Mouse (Mus musculus): ENCODE measurements around the gene Kif24. TPM values are rescaled to one million over a fixed set of nuclear protein-coding genes. Genes with fewer than 3 reads are reported as not detected.

Kif24 gene
- polyA plus RNA-seq, 1 experiment: 5.6 TPM

DNA sequence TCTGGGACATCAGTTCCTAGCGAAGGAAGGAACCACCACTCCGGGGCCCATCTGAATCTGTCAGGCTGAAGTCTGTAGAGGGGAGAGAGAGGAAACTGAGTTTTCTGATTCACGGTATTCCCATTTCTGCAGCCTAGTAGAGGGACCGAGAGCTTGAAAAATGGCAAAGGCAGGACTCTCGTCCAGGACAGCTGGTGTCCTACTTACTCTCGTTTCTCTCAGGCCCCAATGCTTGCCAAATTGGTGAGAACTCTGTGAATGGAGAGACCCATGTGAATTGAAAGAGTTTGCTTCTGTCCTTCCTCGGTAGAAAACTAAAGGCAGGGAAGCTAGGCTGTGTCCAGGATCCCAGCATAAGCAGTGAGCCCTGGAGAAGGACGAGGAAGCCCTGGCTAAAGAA lies 34.9 kb upstream of the Kif24 start:
- H3K27me3 ChIP-seq (ENCODE audit: control insufficient read depth, insufficient read depth, low read length): peaks cover 14% of the 10 kb centered on the region; the same call in 1 of the 2 replicates
- H3K4me1 ChIP-seq (replicated peaks; ENCODE audit: control insufficient read depth, insufficient read depth, low read length): peaks cover 10% of the 10 kb centered on the region
- WGBS: 71% methylated on average over 8 of the region's 8 CpGs
- no peak overlapping the region for H3K27ac ChIP-seq (ENCODE audit: control insufficient read depth, insufficient read depth, low read length)
- TF ChIP-seq POLR2A (IDR thresholded peaks at IDR 0.05; ENCODE audit: control insufficient read depth, extremely low read depth, insufficient read depth, low read length, poor library complexity) (no peak), CTCF (IDR thresholded peaks at IDR 0.05; ENCODE audit: borderline replicate concordance, control insufficient read depth, extremely low read depth, insufficient read depth, low read length, poor library complexity) (no peak)
- no peak for DNase-seq
- no peaks in the 10 kb centered on the region for H3K36me3 ChIP-seq (ENCODE audit: control insufficient read depth, insufficient read depth, low read length)
- no peak overlapping the region for H3K4me3 ChIP-seq (ENCODE audit: control insufficient read depth, insufficient read depth, low read length)

DNA sequence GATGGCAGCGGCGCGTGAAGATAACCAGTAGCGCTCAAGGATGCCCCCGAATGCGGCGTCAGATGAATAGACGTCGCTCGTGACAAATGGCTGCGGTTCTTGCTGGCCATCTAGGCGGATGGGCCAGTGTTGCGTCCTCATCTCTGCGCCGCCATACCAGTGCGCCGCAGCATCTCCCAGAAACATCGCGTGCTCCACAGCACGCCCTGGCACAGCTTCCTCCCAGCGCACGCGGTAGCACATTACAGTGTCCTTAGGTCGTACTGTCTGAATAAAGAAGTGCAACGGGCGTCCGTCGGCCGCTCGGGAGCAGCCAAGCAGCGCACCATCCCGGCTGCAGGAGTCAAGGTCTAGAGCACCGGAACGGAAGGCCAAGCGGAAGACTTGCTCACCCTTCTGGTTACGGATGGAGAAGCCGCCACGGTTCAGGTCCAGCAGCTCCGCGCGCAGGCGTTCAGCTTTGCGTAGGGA lies 34.3 kb upstream of the Kif24 start:
- H3K27ac ChIP-seq (ENCODE audit: control insufficient read depth, insufficient read depth, low read length): no peak overlapping the region
- H3K27me3 ChIP-seq (ENCODE audit: control insufficient read depth, insufficient read depth, low read length): peaks cover 14% of the 10 kb centered on the region; the same call in 1 of the 2 replicates
- H3K4me1 ChIP-seq (replicated peaks; ENCODE audit: control insufficient read depth, insufficient read depth, low read length): peaks cover 10% of the 10 kb centered on the region
- no peak for DNase-seq
- no peak for TF ChIP-seq POLR2A (IDR thresholded peaks at IDR 0.05; ENCODE audit: control insufficient read depth, extremely low read depth, insufficient read depth, low read length, poor library complexity)
- no peak for TF ChIP-seq CTCF (IDR thresholded peaks at IDR 0.05; ENCODE audit: borderline replicate concordance, control insufficient read depth, extremely low read depth, insufficient read depth, low read length, poor library complexity)
- H3K4me3 ChIP-seq (ENCODE audit: control insufficient read depth, insufficient read depth, low read length): no peak overlapping the region
- H3K36me3 ChIP-seq (ENCODE audit: control insufficient read depth, insufficient read depth, low read length): no peaks in the 10 kb centered on the region
- WGBS: 9% methylated on average over 43 of the region's 43 CpGs

DNA sequence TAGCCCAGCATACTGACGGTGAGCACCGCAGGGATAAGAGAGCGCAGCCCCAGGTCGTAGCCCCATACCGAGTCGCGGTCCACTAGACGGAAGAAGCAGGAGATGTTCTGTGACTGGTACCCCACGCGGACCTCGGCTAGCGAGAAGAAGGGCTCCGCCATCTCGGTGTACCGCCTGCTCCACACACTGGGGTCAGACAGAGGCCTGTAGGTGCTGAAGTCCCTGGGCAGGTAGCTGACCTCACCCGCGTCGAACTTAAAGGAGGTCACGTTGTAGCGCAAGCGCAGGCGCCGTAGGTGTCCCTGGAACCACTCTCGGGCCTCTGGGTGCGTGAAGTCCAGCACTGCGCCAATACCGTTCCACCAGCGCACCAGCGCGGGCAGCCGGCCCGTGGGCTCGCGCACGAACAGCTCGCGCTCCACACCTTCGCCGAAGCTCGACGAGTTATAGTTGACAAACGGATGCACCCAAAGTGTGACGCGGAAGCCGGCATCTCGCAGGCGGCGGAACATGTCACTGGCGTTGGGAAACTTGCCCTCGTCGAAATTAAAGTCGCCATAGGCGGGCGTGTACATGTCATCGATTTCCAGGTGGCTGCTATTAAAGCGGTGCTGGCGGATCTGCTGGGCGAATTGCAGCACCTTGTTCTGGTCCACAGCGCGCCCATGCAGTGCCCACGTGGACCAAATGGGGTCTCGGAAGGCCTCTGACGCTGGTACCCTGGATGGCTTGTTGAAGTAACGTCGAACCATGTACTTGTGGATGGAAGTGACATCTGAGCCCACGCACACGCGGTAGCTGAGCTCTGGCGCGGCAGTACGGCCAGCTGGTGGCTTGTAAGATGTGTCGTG lies 33.5 kb upstream of the Kif24 start:
- WGBS: 10% methylated on average over 72 of the region's 72 CpGs
- TF ChIP-seq POLR2A (IDR thresholded peaks at IDR 0.05; ENCODE audit: control insufficient read depth, extremely low read depth, insufficient read depth, low read length, poor library complexity) (no peak), CTCF (IDR thresholded peaks at IDR 0.05; ENCODE audit: borderline replicate concordance, control insufficient read depth, extremely low read depth, insufficient read depth, low read length, poor library complexity) (no peak)
- no peaks in the 10 kb centered on the region for H3K36me3 ChIP-seq (ENCODE audit: control insufficient read depth, insufficient read depth, low read length)
- H3K4me1 ChIP-seq (replicated peaks; ENCODE audit: control insufficient read depth, insufficient read depth, low read length): peaks cover 10% of the 10 kb centered on the region
- no peak overlapping the region for H3K27ac ChIP-seq (ENCODE audit: control insufficient read depth, insufficient read depth, low read length)
- H3K4me3 ChIP-seq (ENCODE audit: control insufficient read depth, insufficient read depth, low read length): no peak overlapping the region
- peaks cover 14% of the 10 kb centered on the region; the same call in 1 of the 2 replicates for H3K27me3 ChIP-seq (ENCODE audit: control insufficient read depth, insufficient read depth, low read length)
- DNase-seq: no peak

DNA sequence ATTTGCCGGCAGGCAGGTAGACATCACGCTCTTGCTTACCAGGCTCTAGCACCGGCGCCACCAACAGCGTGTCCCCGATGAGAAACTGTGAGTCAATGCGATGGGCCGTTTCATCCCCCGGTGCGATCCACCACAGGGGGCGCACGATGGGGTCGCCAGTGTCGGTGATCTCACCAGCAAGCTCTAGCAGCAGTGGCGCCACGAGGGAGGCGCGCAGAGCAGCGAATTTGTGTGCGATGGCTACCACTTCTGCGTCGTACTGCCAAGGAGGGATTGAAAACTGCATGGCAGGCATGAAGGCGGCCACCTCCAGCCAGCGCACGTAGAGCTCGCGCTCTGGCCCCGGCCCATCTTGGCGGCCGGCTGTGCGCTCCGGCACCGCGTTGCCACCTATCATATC lies 32.9 kb upstream of the Kif24 start:
- Histone ChIP-seq H3K4me3 (ENCODE audit: control insufficient read depth, insufficient read depth, low read length) (no peak overlapping the region), H3K4me1 (replicated peaks; ENCODE audit: control insufficient read depth, insufficient read depth, low read length) (peaks cover 7% of the 10 kb centered on the region), H3K27ac (ENCODE audit: control insufficient read depth, insufficient read depth, low read length) (no peak overlapping the region), H3K36me3 (ENCODE audit: control insufficient read depth, insufficient read depth, low read length) (no peaks in the 10 kb centered on the region), H3K27me3 (ENCODE audit: control insufficient read depth, insufficient read depth, low read length) (peaks cover 14% of the 10 kb centered on the region; the same call in 1 of the 2 replicates)
- peak; percentile 53 for DNase-seq
- 11% methylated on average over 34 of the region's 34 CpGs for WGBS
- TF ChIP-seq POLR2A (IDR thresholded peaks at IDR 0.05; ENCODE audit: control insufficient read depth, extremely low read depth, insufficient read depth, low read length, poor library complexity) (no peak), CTCF (IDR thresholded peaks at IDR 0.05; ENCODE audit: borderline replicate concordance, control insufficient read depth, extremely low read depth, insufficient read depth, low read length, poor library complexity) (peak; percentile 18; the same call in 1 of the 2 replicates)

DNA sequence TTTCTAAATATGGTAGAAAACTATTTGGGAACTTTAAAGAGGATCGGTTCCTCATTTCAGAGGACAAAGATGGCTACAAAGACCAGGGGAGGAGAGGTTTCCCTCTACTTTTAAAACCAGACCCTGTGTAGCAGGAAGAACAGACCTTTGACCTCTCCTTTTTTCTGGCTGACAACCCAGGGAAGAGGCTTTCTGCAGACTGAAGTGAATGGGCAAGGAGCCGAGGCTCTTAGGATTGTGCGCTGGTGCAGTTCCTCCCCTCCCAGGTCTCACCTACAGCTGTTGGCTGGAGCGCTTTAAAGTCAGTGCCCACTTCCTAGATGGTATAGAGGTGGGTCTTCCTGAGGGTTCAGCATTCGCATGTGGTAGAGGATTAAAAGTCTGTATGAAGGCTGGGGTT lies 32.4 kb upstream of the Kif24 start:
- 44% methylated on average over 5 of the region's 5 CpGs for WGBS
- H3K4me3 ChIP-seq (ENCODE audit: control insufficient read depth, insufficient read depth, low read length): no peak overlapping the region
- peaks cover 11% of the 10 kb centered on the region; the same call in 1 of the 2 replicates for H3K27me3 ChIP-seq (ENCODE audit: control insufficient read depth, insufficient read depth, low read length)
- no peak for TF ChIP-seq CTCF (IDR thresholded peaks at IDR 0.05; ENCODE audit: borderline replicate concordance, control insufficient read depth, extremely low read depth, insufficient read depth, low read length, poor library complexity)
- TF ChIP-seq POLR2A (IDR thresholded peaks at IDR 0.05; ENCODE audit: control insufficient read depth, extremely low read depth, insufficient read depth, low read length, poor library complexity): no peak
- H3K4me1 ChIP-seq (replicated peaks; ENCODE audit: control insufficient read depth, insufficient read depth, low read length): 0 out of 2 replicates have a peak, but pooled peaks cover 3% of the 10 kb centered on the region
- no peaks in the 10 kb centered on the region for H3K36me3 ChIP-seq (ENCODE audit: control insufficient read depth, insufficient read depth, low read length)
- DNase-seq: no peak
- no peak overlapping the region for H3K27ac ChIP-seq (ENCODE audit: control insufficient read depth, insufficient read depth, low read length)

DNA sequence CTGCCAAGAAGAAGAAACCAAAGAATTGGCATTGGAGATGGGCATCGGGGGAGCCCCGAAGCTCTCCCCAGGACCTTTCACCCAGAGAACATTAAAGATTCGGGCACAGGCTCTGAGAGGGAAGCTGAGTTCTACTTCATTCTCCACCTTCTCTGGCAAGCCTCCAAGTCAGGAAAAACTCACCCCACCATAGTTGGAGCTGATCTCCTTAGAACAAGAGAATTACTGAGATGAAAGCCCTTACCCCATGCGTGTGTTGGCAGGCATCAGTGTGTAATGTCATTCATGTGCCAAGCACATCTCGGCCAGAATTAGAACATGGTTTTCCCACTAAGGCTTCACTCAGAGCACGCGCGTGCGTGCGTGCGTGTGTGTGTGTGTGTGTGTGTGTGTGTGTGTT lies 31.2 kb upstream of the Kif24 start:
- no peaks in the 10 kb centered on the region for H3K36me3 ChIP-seq (ENCODE audit: control insufficient read depth, insufficient read depth, low read length)
- H3K4me3 ChIP-seq (ENCODE audit: control insufficient read depth, insufficient read depth, low read length): no peak overlapping the region
- TF ChIP-seq POLR2A (IDR thresholded peaks at IDR 0.05; ENCODE audit: control insufficient read depth, extremely low read depth, insufficient read depth, low read length, poor library complexity) (no peak), CTCF (IDR thresholded peaks at IDR 0.05; ENCODE audit: borderline replicate concordance, control insufficient read depth, extremely low read depth, insufficient read depth, low read length, poor library complexity) (no peak)
- H3K4me1 ChIP-seq (replicated peaks; ENCODE audit: control insufficient read depth, insufficient read depth, low read length): 0 out of 2 replicates have a peak, but pooled peaks cover 3% of the 10 kb centered on the region
- DNase-seq: no peak
- H3K27me3 ChIP-seq (ENCODE audit: control insufficient read depth, insufficient read depth, low read length): peaks cover 11% of the 10 kb centered on the region; the same call in 1 of the 2 replicates
- 85% methylated on average over 11 of the region's 11 CpGs for WGBS
- no peak overlapping the region for H3K27ac ChIP-seq (ENCODE audit: control insufficient read depth, insufficient read depth, low read length)

Measured in thymus, adult 2 months (tissue).